ENCODE assay signal across 8 mouse cellular contexts in the genomic region with DNA sequence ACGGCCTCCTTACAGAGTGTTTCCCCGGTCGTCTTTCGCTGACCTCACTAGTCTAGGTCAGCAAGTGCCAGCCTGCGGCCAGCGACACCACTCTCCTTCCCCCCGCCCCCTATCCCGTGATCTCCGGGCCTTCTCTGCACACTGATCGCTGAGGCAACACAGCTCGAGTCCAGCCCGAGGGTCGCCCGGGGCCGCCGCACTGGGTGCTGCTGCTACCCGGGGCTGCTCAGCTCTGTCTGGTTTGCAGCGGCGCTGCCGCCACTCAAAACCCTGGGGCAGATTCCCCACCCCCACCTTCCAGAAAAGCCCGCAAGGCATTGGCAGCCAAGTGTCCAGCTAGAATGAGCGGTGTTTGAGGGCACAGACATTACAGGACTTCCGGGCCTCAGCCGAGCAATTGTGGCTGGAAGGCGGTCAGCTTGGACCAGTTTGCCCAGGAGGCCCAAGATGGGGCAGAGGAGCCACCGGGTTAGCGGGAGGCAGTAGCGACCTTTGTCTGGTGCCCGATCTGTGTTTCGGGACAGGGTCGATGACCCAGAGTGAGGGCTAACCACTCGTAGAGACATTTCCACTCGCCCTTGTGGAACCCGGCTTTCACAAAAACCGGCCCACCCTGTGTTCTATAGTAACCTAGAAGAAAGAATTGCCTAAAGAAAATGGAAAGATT. TPM values are rescaled to one million over a fixed set of nuclear protein-coding genes. Genes with fewer than 3 reads are reported as not detected.
DNase-seq lines count a peak whose midpoint lies in the region; ATAC-seq and TF ChIP-seq lines count a peak whose summit lies in the region.

No protein-coding gene starts in this region.

- peaks cover 39% of the 10 kb centered on the region for H3K27me3 ChIP-seq in hindbrain, embryonic 11.5 days (ENCODE audit: control insufficient read depth, insufficient read depth, low read length)
- peaks cover 40% of the 10 kb centered on the region for H3K27me3 ChIP-seq in limb, embryonic 14.5 days (ENCODE audit: control insufficient read depth, insufficient read depth, low read length)
- H3K27me3 ChIP-seq in neural tube, embryonic 15.5 days (replicated peaks): peaks cover 42% of the 10 kb centered on the region

- no peaks in the 10 kb centered on the region for H3K9me3 ChIP-seq in hindbrain, embryonic 11.5 days (ENCODE audit: control insufficient read depth, low read length)
- H3K9me3 ChIP-seq in limb, embryonic 14.5 days (ENCODE audit: control insufficient read depth, low read length): no peaks in the 10 kb centered on the region
- no peaks in the 10 kb centered on the region for H3K9me3 ChIP-seq in neural tube, embryonic 15.5 days (replicated peaks)

- peak overlapping the region; percentile 49 for H3K4me3 ChIP-seq in hindbrain, embryonic 11.5 days (ENCODE audit: low read depth, low read length)
- H3K4me3 ChIP-seq in limb, embryonic 14.5 days (replicated peaks; ENCODE audit: low read length): peak overlapping the region; percentile 57
- peak overlapping the region; percentile 57 for H3K4me3 ChIP-seq in neural tube, embryonic 15.5 days (replicated peaks)

- H3K36me3 ChIP-seq in hindbrain, embryonic 11.5 days (ENCODE audit: control insufficient read depth, insufficient read depth, low read length): no peaks in the 10 kb centered on the region
- H3K36me3 ChIP-seq in limb, embryonic 14.5 days (ENCODE audit: control insufficient read depth, insufficient read depth, low read length): no peaks in the 10 kb centered on the region
- no peaks in the 10 kb centered on the region for H3K36me3 ChIP-seq in neural tube, embryonic 15.5 days

- no peak for TF ChIP-seq POLR2A in limb, embryonic 14.5 days (IDR thresholded peaks at IDR 0.05; ENCODE audit: borderline replicate concordance, extremely low read depth, insufficient read depth, insufficient read length)

- intact Hi-C loops in left cerebral cortex, postnatal 25 days (cut with DNase I): no loop called here
- intact Hi-C loops in left cerebral cortex, postnatal 36 days (cut with DNase I): loop anchor here (5.0 kb wide), 1 partner anchor 55 kb away; the partner anchor contains the start of genes Gm10643 and Rfx1

- no peak overlapping the region for H3K9ac ChIP-seq in hindbrain, embryonic 11.5 days (ENCODE audit: low read depth, low read length)
- no peak overlapping the region for H3K9ac ChIP-seq in limb, embryonic 14.5 days (ENCODE audit: low read depth, low read length, severe bottlenecking)
- H3K9ac ChIP-seq in neural tube, embryonic 15.5 days (replicated peaks): 0 out of 2 replicates have a peak overlapping the region, but pooled peaks have one; percentile 6

- ATAC-seq in hindbrain, embryonic 11.5 days (ENCODE audit: low FRiP score): no peak; the same call in 1 of the 2 replicates
- ATAC-seq in limb, embryonic 14.5 days (ENCODE audit: low FRiP score, low read depth): no peak
- ATAC-seq in neural tube, embryonic 15.5 days (ENCODE audit: low FRiP score): no peak

- H3K4me1 ChIP-seq in hindbrain, embryonic 11.5 days (replicated peaks; ENCODE audit: control insufficient read depth, insufficient read depth, low read length): peaks cover 13% of the 10 kb centered on the region
- H3K4me1 ChIP-seq in limb, embryonic 14.5 days (ENCODE audit: control insufficient read depth, insufficient read depth, low read length): peaks cover 23% of the 10 kb centered on the region
- H3K4me1 ChIP-seq in neural tube, embryonic 15.5 days: peaks cover 30% of the 10 kb centered on the region

- H3K27ac ChIP-seq in hindbrain, embryonic 11.5 days (ENCODE audit: low read depth, low read length): no peak overlapping the region
- no peak overlapping the region for H3K27ac ChIP-seq in limb, embryonic 14.5 days (replicated peaks; ENCODE audit: low read depth, low read length)
- H3K27ac ChIP-seq in neural tube, embryonic 15.5 days (replicated peaks): no peak overlapping the region

- peak overlapping the region; percentile 93 for H3K4me2 ChIP-seq in hindbrain, embryonic 11.5 days (replicated peaks; ENCODE audit: low read depth, low read length)
- H3K4me2 ChIP-seq in limb, embryonic 14.5 days (replicated peaks; ENCODE audit: low read depth, low read length, severe bottlenecking): peak overlapping the region; percentile 95
- H3K4me2 ChIP-seq in neural tube, embryonic 15.5 days: peak overlapping the region; percentile 99

- peak; percentile 33 for DNase-seq in thymus, postnatal 4 days
- DNase-seq in thymus, postnatal 0 days (ENCODE audit: low spot score): no peak
- DNase-seq in hindbrain, embryonic 11.5 days (ENCODE audit: low spot score): peak; percentile 56
- no peak for DNase-seq in limb, embryonic 14.5 days (ENCODE audit: low spot score)
- no peak for DNase-seq in left cerebral cortex, postnatal 25 days (ENCODE audit: low spot score in 2 of 2)
- no peak for DNase-seq in left cerebral cortex, postnatal 36 days (ENCODE audit: low spot score in 2 of 2)
- no peak for DNase-seq in layer of hippocampus, adult 9-10 months (ENCODE audit: low spot score)

- WGBS in hindbrain, embryonic 11.5 days: 6% methylated on average over 35 of the region's 35 CpGs
- 7% methylated on average over 35 of the region's 35 CpGs for WGBS in limb, embryonic 14.5 days
- WGBS in neural tube, embryonic 15.5 days: 8% methylated on average over 35 of the region's 35 CpGs

RNA-seq across cellular contexts. Expression of gene 2210011C24Rik, which starts 0.7 kb away (rescaled TPM):
- polyA plus RNA-seq in thymus, postnatal 0 days (2015; fragmentation: Nextera tagmentation; extraction: Ambion mirVana): 0.23 and 0.60 TPM in 2 replicates
- 0.22 TPM in 1 of 2 replicates, not detected in the other for polyA plus RNA-seq in hindbrain, embryonic 11.5 days (2014; fragmentation: Nextera tagmentation; extraction: Ambion mirVana)
- 0.35 and 1.1 TPM in 2 replicates for polyA plus RNA-seq in limb, embryonic 14.5 days (2012; rRNA removed)
- polyA plus RNA-seq in limb, embryonic 14.5 days (2014; fragmentation: Nextera tagmentation; extraction: Ambion mirVana): 0.44 and 2.0 TPM in 2 replicates
- 0.69 and 1.6 TPM in 2 replicates for polyA plus RNA-seq in neural tube, embryonic 15.5 days (2015; fragmentation: Nextera tagmentation; extraction: Ambion mirVana)
- total RNA-seq in left cerebral cortex, postnatal 25 days (2021): 1 to 10 TPM; 1.3 to 2.1 TPM
- 1 to 10 TPM; 1.3 to 3.1 TPM for total RNA-seq in left cerebral cortex, postnatal 36 days (2021)

RNA-seq across cellular contexts. Expression of gene Palm3, which starts 8.6 kb away (rescaled TPM):
- polyA plus RNA-seq in thymus, postnatal 0 days (2015; fragmentation: Nextera tagmentation; extraction: Ambion mirVana): 5.1 and 5.8 TPM in 2 replicates
- 3.3 and 3.5 TPM in 2 replicates for polyA plus RNA-seq in hindbrain, embryonic 11.5 days (2014; fragmentation: Nextera tagmentation; extraction: Ambion mirVana)
- 4.5 and 8.6 TPM in 2 replicates for polyA plus RNA-seq in limb, embryonic 14.5 days (2012; rRNA removed)
- 3.0 and 4.6 TPM in 2 replicates for polyA plus RNA-seq in limb, embryonic 14.5 days (2014; fragmentation: Nextera tagmentation; extraction: Ambion mirVana)
- polyA plus RNA-seq in neural tube, embryonic 15.5 days (2015; fragmentation: Nextera tagmentation; extraction: Ambion mirVana): 14.1 and 17.0 TPM in 2 replicates
- 1 to 10 TPM; 1.2 to 1.4 TPM for total RNA-seq in left cerebral cortex, postnatal 25 days (2021)
- 1 to 10 TPM; 1.7 to 2.7 TPM for total RNA-seq in left cerebral cortex, postnatal 36 days (2021)

RNA-seq across cellular contexts. Expression of gene 1700067K01Rik, which starts 11.3 kb away (rescaled TPM):
- polyA plus RNA-seq in thymus, postnatal 0 days (2015; fragmentation: Nextera tagmentation; extraction: Ambion mirVana): 0.86 and 1.1 TPM in 2 replicates
- polyA plus RNA-seq in hindbrain, embryonic 11.5 days (2014; fragmentation: Nextera tagmentation; extraction: Ambion mirVana): 0.80 and 0.93 TPM in 2 replicates
- 0.72 and 0.73 TPM in 2 replicates for polyA plus RNA-seq in limb, embryonic 14.5 days (2012; rRNA removed)
- 1.6 and 2.3 TPM in 2 replicates for polyA plus RNA-seq in limb, embryonic 14.5 days (2014; fragmentation: Nextera tagmentation; extraction: Ambion mirVana)
- polyA plus RNA-seq in neural tube, embryonic 15.5 days (2015; fragmentation: Nextera tagmentation; extraction: Ambion mirVana): 0.82 and 1.2 TPM in 2 replicates
- under 1 TPM; 0.37 to 0.62 TPM for total RNA-seq in left cerebral cortex, postnatal 25 days (2021)
- total RNA-seq in left cerebral cortex, postnatal 36 days (2021): under 1 TPM in 1 of 2 experiments, not detected in 1; 0.59 TPM

RNA-seq across cellular contexts. Expression of gene Samd1, which starts 15.2 kb away (rescaled TPM):
- 10.7 and 11.5 TPM in 2 replicates for polyA plus RNA-seq in thymus, postnatal 0 days (2015; fragmentation: Nextera tagmentation; extraction: Ambion mirVana)
- 15.1 and 17.0 TPM in 2 replicates for polyA plus RNA-seq in hindbrain, embryonic 11.5 days (2014; fragmentation: Nextera tagmentation; extraction: Ambion mirVana)
- 99.8 and 111 TPM in 2 replicates for polyA plus RNA-seq in limb, embryonic 14.5 days (2012; rRNA removed)
- 17.2 and 17.4 TPM in 2 replicates for polyA plus RNA-seq in limb, embryonic 14.5 days (2014; fragmentation: Nextera tagmentation; extraction: Ambion mirVana)
- 7.9 and 8.4 TPM in 2 replicates for polyA plus RNA-seq in neural tube, embryonic 15.5 days (2015; fragmentation: Nextera tagmentation; extraction: Ambion mirVana)
- 10 to 100 TPM; 40.7 to 46.8 TPM for total RNA-seq in left cerebral cortex, postnatal 25 days (2021)
- 10 to 100 TPM; 41.5 to 46.6 TPM for total RNA-seq in left cerebral cortex, postnatal 36 days (2021)

RNA-seq across cellular contexts. Expression of gene Il27ra, which starts 29.8 kb away (rescaled TPM):
- 20.3 and 20.5 TPM in 2 replicates for polyA plus RNA-seq in thymus, postnatal 0 days (2015; fragmentation: Nextera tagmentation; extraction: Ambion mirVana)
- polyA plus RNA-seq in hindbrain, embryonic 11.5 days (2014; fragmentation: Nextera tagmentation; extraction: Ambion mirVana): not detected in 2 replicates
- 2.1 and 2.3 TPM in 2 replicates for polyA plus RNA-seq in limb, embryonic 14.5 days (2012; rRNA removed)
- 0.78 and 0.79 TPM in 2 replicates for polyA plus RNA-seq in limb, embryonic 14.5 days (2014; fragmentation: Nextera tagmentation; extraction: Ambion mirVana)
- 0.37 and 1.7 TPM in 2 replicates for polyA plus RNA-seq in neural tube, embryonic 15.5 days (2015; fragmentation: Nextera tagmentation; extraction: Ambion mirVana)
- total RNA-seq in left cerebral cortex, postnatal 25 days (2021): under 1 TPM; 0.16 to 0.62 TPM
- total RNA-seq in left cerebral cortex, postnatal 36 days (2021): under 1 TPM; 0.49 to 0.52 TPM

Comparison
In these comparisons a context has a peak if more than half of its experiments do, and no peak if none do; other contexts are left out.
1. DNase-seq: peak in thymus, postnatal 4 days (single experiment) and hindbrain, embryonic 11.5 days (single experiment); none in thymus, postnatal 0 days (single experiment), limb, embryonic 14.5 days (single experiment), left cerebral cortex, postnatal 25 days (0 of 2), left cerebral cortex, postnatal 36 days (0 of 2) and layer of hippocampus, adult 9-10 months (single experiment).
2. Peak in every context shown above with its lines, with median percentiles within 50 percentile points of each other: H3K4me2 ChIP-seq and H3K4me3 ChIP-seq.